Mouse (Mus musculus): Measurements from ENCODE around the gene Gga1.

Gene Gga1

DNA sequence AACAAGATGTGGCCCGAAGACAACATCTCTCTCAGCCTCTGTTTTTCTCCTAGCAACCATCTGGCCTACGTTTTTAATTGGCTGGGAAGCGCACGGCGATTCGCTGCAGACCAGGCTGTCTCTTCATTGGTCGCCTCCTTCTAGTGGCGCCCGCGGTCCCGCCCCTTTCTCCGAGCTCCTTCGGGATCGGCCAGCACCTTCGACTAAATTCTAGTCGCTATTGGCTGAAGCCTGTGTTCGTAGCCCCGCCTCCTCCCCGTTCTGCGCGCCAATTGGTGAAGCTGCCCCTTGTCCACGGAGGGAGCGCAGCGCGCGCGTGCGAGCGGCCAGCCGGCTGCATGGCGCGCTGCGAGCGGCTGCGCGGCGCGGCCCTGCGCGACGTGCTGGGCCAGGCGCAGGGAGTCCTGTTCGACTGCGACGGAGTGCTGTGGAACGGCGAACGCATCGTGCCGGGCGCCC, 36.7 kb downstream of the Gga1 start, which contains the start of gene Pdxp:
Gene Pdxp (plus strand): TSS at position 288 of the 459 bp plus-strand sequence.
- peak; percentile 80 for DNase-seq (ENCODE audit: low spot score)

GRCm38 (mm10) chr15:78914091-78914822, 37.3 kb downstream of the Gga1 start:
- DNase-seq (ENCODE audit: low spot score): no peak

GRCm38 (mm10) chr15:78914823-78915659, 38.1 kb downstream of the Gga1 start:
- DNase-seq (ENCODE audit: low spot score): no peak

GRCm38 (mm10) chr15:78915660-78916017, 38.6 kb downstream of the Gga1 start:
- no peak for DNase-seq (ENCODE audit: low spot score)

- no peak for DNase-seq (ENCODE audit: low spot score)
Measured at GRCm38 (mm10) chr15:78916052-78916826, 39.2 kb downstream of the Gga1 start.

- no peak for DNase-seq (ENCODE audit: low spot score)
Measured at GRCm38 (mm10) chr15:78918126-78918525, 41.1 kb downstream of the Gga1 start.

GRCm38 (mm10) chr15:78919914-78920313, 42.9 kb downstream of the Gga1 start:
- DNase-seq (ENCODE audit: low spot score): no peak

DNA sequence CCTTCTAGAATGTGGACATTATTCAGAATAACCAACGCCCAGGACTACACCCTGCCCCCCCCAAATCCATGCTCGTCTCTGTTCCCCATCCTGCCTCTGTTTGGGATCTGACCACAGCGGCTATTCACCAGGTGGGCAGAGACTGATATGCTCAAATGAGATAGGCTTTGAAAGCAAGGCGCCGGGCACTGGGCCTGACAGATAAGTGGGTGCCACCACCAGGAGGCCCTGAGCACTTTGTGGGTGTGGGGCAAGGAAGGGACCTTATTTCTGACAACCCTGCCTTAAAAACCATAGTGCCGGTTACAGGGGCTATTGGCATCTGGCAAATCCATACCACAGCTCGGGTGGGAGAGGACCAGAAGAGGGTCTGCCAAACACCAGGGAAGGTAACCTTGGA, 45.7 kb downstream of the Gga1 start:
- no peak for DNase-seq (ENCODE audit: low spot score)

DNA sequence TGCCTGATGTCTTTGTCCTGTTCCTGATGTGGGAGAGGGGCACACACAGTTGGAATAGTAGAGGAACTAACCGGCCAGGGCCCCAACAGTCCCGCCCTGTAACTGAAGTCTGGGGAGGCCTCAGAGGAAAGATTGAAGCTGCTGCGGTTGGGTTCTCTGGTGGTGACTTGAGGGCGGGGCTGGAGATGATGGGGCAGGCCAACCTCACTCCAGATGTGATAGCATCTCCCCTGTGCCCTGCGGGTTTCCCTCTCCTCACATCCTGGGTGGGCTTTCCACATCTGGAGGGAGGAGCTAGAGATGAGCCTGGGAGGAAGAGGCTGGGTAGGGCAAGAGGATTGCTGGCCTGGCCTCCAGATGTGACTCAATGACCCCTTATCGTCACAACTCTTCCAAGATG, 46.6 kb downstream of the Gga1 start:
- no peak for DNase-seq (ENCODE audit: low spot score)

DNA sequence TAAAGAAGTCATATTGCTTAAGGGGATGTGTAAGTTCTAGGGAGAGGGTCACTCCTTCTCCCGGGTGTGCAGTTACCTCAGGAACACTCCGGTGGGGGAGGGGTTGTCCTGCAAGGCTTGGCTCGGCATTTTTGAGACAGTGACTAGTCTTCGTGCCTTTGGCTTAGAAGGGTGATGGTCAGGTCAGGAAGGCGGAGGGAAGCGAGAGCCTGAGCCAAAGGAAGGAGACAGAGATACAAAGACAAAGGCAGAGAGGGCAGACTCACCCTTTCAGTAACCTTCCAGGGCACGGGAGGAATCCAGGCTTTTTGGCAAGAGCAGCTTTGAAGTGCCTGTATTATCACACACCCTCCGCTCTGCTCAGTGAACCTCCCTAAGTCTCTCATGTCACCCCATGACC, 48.1 kb downstream of the Gga1 start:
- DNase-seq (ENCODE audit: low spot score): no peak

DNA sequence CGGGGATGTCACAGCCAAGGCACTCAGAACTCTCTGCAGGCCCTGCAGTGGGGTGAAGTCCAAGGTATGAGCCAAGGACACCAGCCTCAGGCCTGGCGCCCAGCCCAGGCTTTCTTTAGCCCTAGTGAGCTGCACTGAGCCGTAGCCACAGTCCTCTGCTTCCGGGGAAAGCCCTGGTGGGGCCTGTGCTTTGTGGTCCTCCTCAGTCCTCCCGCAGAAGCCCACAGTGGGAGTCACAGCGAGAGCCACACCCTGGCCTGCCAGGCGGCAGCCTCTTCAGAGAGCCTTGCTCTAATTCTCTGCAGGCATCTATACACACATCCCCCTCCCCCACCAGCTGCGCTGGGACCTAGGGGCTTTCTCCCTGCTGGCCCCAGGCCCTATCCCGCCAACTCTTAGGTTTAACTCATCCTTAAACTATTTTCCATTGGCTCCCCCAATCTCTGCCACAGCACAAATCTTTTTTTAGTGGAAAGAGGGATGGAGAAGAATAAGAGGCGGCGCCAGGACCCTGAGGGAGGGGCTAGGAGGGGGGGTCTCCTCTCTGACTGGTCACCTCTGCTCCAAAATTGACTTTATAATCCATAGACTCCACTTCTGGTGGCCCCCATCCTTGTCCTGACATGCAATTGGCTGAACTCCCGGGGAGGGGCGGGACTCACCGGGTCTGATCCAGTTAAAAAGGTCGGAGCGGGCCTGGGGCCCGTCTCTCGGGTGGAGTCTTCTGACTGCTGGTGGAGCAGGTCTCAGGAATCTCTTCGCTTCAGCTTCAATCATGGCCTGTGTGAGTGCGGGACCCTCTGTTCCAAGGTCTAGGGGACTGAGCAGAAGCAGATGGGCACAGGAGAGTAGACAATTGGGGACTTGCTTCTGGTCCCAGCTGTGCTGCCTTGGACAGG, 49.3 kb downstream of the Gga1 start, which contains the start of gene Lgals1:
Gene Lgals1 (plus strand): TSS at position 705 of the 899 bp plus-strand sequence.
- peak; percentile 94 for DNase-seq (ENCODE audit: low spot score)

DNA sequence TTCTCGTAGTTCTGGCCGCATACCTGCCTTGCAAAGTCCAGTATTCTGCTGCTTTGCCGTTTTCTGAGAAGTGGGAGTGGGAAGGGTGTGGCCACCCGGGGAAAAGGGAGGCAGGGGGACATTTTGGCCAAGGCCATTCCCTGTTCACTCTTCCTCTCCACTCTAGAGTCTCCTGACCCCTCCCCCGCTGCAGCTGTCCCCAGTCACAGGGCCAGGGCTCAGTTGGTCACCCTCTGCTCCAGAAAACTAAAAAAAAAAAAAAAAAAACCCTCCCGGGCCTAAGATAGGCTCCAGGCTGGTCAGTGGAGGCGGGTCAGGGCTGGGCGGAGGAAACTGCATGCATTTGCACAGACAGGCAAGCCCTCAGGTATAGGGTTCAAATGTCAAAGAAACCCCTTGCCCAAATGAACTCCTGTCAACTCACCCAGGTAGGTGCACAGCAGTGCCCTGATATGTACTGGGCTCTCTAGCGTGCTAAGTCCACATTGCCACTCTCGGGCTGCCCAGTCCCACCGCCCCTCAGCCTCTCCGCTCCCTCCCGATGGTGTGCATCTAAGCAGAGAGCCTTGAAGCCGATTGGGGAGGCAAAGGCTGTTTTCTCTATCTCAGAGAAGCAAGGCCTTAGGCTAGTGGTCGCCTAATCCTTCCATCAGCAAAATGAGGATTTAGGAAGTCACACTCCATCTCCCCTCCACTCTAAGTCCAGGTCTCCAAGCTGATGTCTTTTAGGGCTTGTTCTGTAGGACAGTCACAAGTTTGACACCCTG, 50.2 kb downstream of the Gga1 start:
- no peak for DNase-seq (ENCODE audit: low spot score)

DNA sequence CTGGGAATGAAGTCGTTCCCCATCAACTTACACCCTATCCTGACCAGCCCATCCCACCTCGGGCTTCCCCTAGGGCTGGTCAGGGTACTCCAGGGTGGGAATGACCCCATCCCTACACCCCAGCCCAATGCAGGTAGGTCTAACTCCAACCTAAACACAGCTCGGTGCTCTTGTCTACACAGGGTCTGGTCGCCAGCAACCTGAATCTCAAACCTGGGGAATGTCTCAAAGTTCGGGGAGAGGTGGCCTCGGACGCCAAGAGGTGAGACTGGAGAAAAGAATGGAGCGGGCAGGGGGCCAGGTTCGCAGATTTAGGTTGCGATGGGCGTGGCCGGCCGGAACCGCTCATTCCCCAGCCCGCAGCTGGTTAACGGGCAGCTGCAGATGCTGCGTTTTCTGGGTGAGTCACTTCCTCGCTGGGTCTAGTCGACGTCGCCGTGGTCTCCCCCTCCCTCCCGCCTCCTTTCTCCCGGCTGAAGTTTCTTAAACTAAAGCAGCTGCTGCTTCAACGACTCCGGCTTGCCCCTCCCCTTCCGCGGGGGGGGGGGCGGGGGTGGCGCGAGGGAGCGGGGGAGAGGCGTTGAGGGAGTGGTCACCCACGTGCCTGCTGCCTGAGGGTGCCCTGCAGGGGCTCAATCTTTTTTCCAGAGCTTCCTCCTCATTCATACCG, 50.9 kb downstream of the Gga1 start:
- peak; percentile 27 for DNase-seq (ENCODE audit: low spot score)

GRCm38 (mm10) chr15:78928539-78928938, 51.5 kb downstream of the Gga1 start:
- DNase-seq (ENCODE audit: low spot score): no peak

DNA sequence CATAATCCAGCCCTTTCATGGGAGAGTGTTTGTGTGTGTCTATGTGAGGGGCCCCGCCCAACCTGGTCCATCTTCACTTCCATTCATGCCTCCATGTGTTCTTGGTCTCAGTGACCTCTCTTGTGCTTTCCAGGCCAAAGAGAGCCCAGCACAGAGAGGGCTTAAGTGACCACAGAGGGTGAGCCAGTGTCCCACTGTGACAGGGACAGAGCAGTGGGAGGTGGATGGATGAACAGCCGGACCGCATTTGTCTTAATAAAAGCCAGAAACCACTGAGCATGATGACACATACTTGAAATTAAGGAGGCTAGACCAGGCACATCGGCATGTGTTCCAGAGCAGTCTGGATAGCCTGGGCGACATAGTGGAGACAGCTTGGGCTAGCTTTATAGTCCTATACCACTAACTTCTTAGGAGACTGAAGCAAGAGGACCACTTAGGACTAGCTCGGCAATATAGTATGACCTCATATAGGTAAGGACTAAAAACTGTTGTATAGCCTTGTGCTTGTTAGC, 53.3 kb downstream of the Gga1 start:
- DNase-seq (ENCODE audit: low spot score): no peak

- no peak for DNase-seq (ENCODE audit: low spot score)
Measured at GRCm38 (mm10) chr15:78930801-78931426, 53.9 kb downstream of the Gga1 start.

GRCm38 (mm10) chr15:78931577-78931976, 54.6 kb downstream of the Gga1 start:
- no peak for DNase-seq (ENCODE audit: low spot score)

GRCm38 (mm10) chr15:78934784-78935320, 57.9 kb downstream of the Gga1 start, which contains the start of gene Nol12:
Nol12 (plus strand) TSS chr15:78934933.
- DNase-seq (ENCODE audit: low spot score): peak; percentile 57

- no peak for DNase-seq (ENCODE audit: low spot score)
Measured at GRCm38 (mm10) chr15:78936403-78936802, 59.4 kb downstream of the Gga1 start.

Data from ovary, postnatal 10 days (tissue).